Mouse (Mus musculus): Measurements from ENCODE around the gene Extl2. TPM values are rescaled to one million over a fixed set of nuclear protein-coding genes. Genes with fewer than 3 reads are reported as not detected.

Gene Extl2
- polyA plus RNA-seq, 1 experiment, result 12.3 TPM

- Histone ChIP-seq H3K27ac (ENCODE audit: insufficient read depth, low read depth, low read length) (no peak overlapping the region), H3K4me3 (ENCODE audit: insufficient read depth, low read depth, low read length) (no peak overlapping the region), H3K36me3 (ENCODE audit: control insufficient read depth, insufficient read depth, low read length) (peaks cover 3% of the 10 kb centered on the region; the same call in 1 of the 2 replicates), H3K27me3 (replicated peaks; ENCODE audit: control insufficient read depth, insufficient read depth, low read length) (no peaks in the 10 kb centered on the region), H3K4me1 (ENCODE audit: control insufficient read depth, insufficient read depth, low read length) (no peaks in the 10 kb centered on the region)
- no peak for DNase-seq
- no peak for TF ChIP-seq POLR2A (IDR thresholded peaks at IDR 0.05; ENCODE audit: low read depth, low read length)
- no peak for TF ChIP-seq CTCF (conservative IDR thresholded peaks at IDR 0.05; ENCODE audit: insufficient read depth, insufficient read length, low read depth, low read length)
- 85% methylated on average over 10 of the region's 10 CpGs for WGBS
These were observed 18.4 kb downstream of the Extl2 start for GRCm38 (mm10) chr3:116025701-116026100.

GRCm38 (mm10) chr3:116026996-116027395, 19.7 kb downstream of the Extl2 start:
- no peak overlapping the region for H3K27ac ChIP-seq (ENCODE audit: insufficient read depth, low read depth, low read length)
- no peak overlapping the region for H3K4me3 ChIP-seq (ENCODE audit: insufficient read depth, low read depth, low read length)
- H3K4me1 ChIP-seq (ENCODE audit: control insufficient read depth, insufficient read depth, low read length), result no peaks in the 10 kb centered on the region
- H3K36me3 ChIP-seq (ENCODE audit: control insufficient read depth, insufficient read depth, low read length), result peaks cover 3% of the 10 kb centered on the region; the same call in 1 of the 2 replicates
- TF ChIP-seq POLR2A (IDR thresholded peaks at IDR 0.05; ENCODE audit: low read depth, low read length) (no peak), CTCF (conservative IDR thresholded peaks at IDR 0.05; ENCODE audit: insufficient read depth, insufficient read length, low read depth, low read length) (no peak)
- no peaks in the 10 kb centered on the region for H3K27me3 ChIP-seq (replicated peaks; ENCODE audit: control insufficient read depth, insufficient read depth, low read length)
- DNase-seq, result no peak
- 94% methylated on average over 20 of the region's 20 CpGs for WGBS

GRCm38 (mm10) chr3:116030152-116030788, 23.0 kb downstream of the Extl2 start:
- Histone ChIP-seq H3K27me3 (replicated peaks; ENCODE audit: control insufficient read depth, insufficient read depth, low read length) (no peaks in the 10 kb centered on the region), H3K36me3 (ENCODE audit: control insufficient read depth, insufficient read depth, low read length) (peaks cover 3% of the 10 kb centered on the region; the same call in 1 of the 2 replicates), H3K27ac (ENCODE audit: insufficient read depth, low read depth, low read length) (no peak overlapping the region), H3K4me3 (ENCODE audit: insufficient read depth, low read depth, low read length) (no peak overlapping the region), H3K4me1 (ENCODE audit: control insufficient read depth, insufficient read depth, low read length) (peaks cover 3% of the 10 kb centered on the region; the same call in 1 of the 2 replicates)
- no peak for TF ChIP-seq POLR2A (IDR thresholded peaks at IDR 0.05; ENCODE audit: low read depth, low read length)
- TF ChIP-seq CTCF (conservative IDR thresholded peaks at IDR 0.05; ENCODE audit: insufficient read depth, insufficient read length, low read depth, low read length), result no peak
- 53% methylated on average over 11 of the region's 11 CpGs for WGBS
- no peak for DNase-seq

GRCm38 (mm10) chr3:116033218-116033870, 26.1 kb downstream of the Extl2 start:
- Histone ChIP-seq H3K27me3 (replicated peaks; ENCODE audit: control insufficient read depth, insufficient read depth, low read length) (no peaks in the 10 kb centered on the region), H3K4me1 (ENCODE audit: control insufficient read depth, insufficient read depth, low read length) (peaks cover 3% of the 10 kb centered on the region; the same call in 1 of the 2 replicates), H3K4me3 (ENCODE audit: insufficient read depth, low read depth, low read length) (no peak overlapping the region), H3K27ac (ENCODE audit: insufficient read depth, low read depth, low read length) (no peak overlapping the region), H3K36me3 (ENCODE audit: control insufficient read depth, insufficient read depth, low read length) (no peaks in the 10 kb centered on the region; the same call in 1 of the 2 replicates)
- 47% methylated on average over 6 of the region's 6 CpGs for WGBS
- DNase-seq, result no peak
- TF ChIP-seq POLR2A (IDR thresholded peaks at IDR 0.05; ENCODE audit: low read depth, low read length) (no peak), CTCF (conservative IDR thresholded peaks at IDR 0.05; ENCODE audit: insufficient read depth, insufficient read length, low read depth, low read length) (no peak)

GRCm38 (mm10) chr3:116033871-116034222, 26.6 kb downstream of the Extl2 start:
- TF ChIP-seq CTCF (conservative IDR thresholded peaks at IDR 0.05; ENCODE audit: insufficient read depth, insufficient read length, low read depth, low read length), result 0 out of 2 replicates have a peak, but pooled peaks have one; percentile 15
- no peak for TF ChIP-seq POLR2A (IDR thresholded peaks at IDR 0.05; ENCODE audit: low read depth, low read length)
- DNase-seq, result peak; percentile 62
- H3K27ac ChIP-seq (ENCODE audit: insufficient read depth, low read depth, low read length), result no peak overlapping the region
- no peaks in the 10 kb centered on the region for H3K27me3 ChIP-seq (replicated peaks; ENCODE audit: control insufficient read depth, insufficient read depth, low read length)
- H3K36me3 ChIP-seq (ENCODE audit: control insufficient read depth, insufficient read depth, low read length), result no peaks in the 10 kb centered on the region; the same call in 1 of the 2 replicates
- WGBS, result 51% methylated on average over 3 of the region's 3 CpGs
- H3K4me1 ChIP-seq (ENCODE audit: control insufficient read depth, insufficient read depth, low read length), result peaks cover 3% of the 10 kb centered on the region; the same call in 1 of the 2 replicates
- no peak overlapping the region for H3K4me3 ChIP-seq (ENCODE audit: insufficient read depth, low read depth, low read length)

GRCm38 (mm10) chr3:116040776-116041175, 33.5 kb downstream of the Extl2 start:
- Histone ChIP-seq H3K4me1 (ENCODE audit: control insufficient read depth, insufficient read depth, low read length) (no peaks in the 10 kb centered on the region), H3K27me3 (replicated peaks; ENCODE audit: control insufficient read depth, insufficient read depth, low read length) (no peaks in the 10 kb centered on the region), H3K4me3 (ENCODE audit: insufficient read depth, low read depth, low read length) (no peak overlapping the region), H3K36me3 (ENCODE audit: control insufficient read depth, insufficient read depth, low read length) (no peaks in the 10 kb centered on the region), H3K27ac (ENCODE audit: insufficient read depth, low read depth, low read length) (no peak overlapping the region)
- 76% methylated on average over 3 of the region's 3 CpGs for WGBS
- TF ChIP-seq POLR2A (IDR thresholded peaks at IDR 0.05; ENCODE audit: low read depth, low read length) (no peak), CTCF (conservative IDR thresholded peaks at IDR 0.05; ENCODE audit: insufficient read depth, insufficient read length, low read depth, low read length) (0 out of 2 replicates have a peak, but pooled peaks have one; percentile 10)
- no peak for DNase-seq

- Histone ChIP-seq H3K36me3 (ENCODE audit: control insufficient read depth, insufficient read depth, low read length) (no peaks in the 10 kb centered on the region), H3K27me3 (replicated peaks; ENCODE audit: control insufficient read depth, insufficient read depth, low read length) (no peaks in the 10 kb centered on the region), H3K27ac (ENCODE audit: insufficient read depth, low read depth, low read length) (no peak overlapping the region), H3K4me1 (ENCODE audit: control insufficient read depth, insufficient read depth, low read length) (no peaks in the 10 kb centered on the region), H3K4me3 (ENCODE audit: insufficient read depth, low read depth, low read length) (no peak overlapping the region)
- 62% methylated on average over 2 of the region's 2 CpGs for WGBS
- DNase-seq, result no peak
- no peak for TF ChIP-seq CTCF (conservative IDR thresholded peaks at IDR 0.05; ENCODE audit: insufficient read depth, insufficient read length, low read depth, low read length)
- TF ChIP-seq POLR2A (IDR thresholded peaks at IDR 0.05; ENCODE audit: low read depth, low read length), result no peak
These were observed 38.7 kb downstream of the Extl2 start for GRCm38 (mm10) chr3:116046000-116046399.

Data from kidney, adult 2 months (tissue).